Mouse (Mus musculus): ENCODE data around the gene Tbx2.

- TF ChIP-seq CTCF (IDR thresholded peaks at IDR 0.05; ENCODE audit: low read depth), result no peak
- TF ChIP-seq EP300 (optimal IDR thresholded peaks at IDR 0.05), result no peak
Measured at GRCm38 (mm10) chr11:85828691-85829519, 3.4 kb upstream of the Tbx2 start.
